Mouse (Mus musculus): ENCODE measurements around the gene Syt7. TPM values are rescaled to one million over a fixed set of nuclear protein-coding genes. Genes with fewer than 3 reads are reported as not detected.

The Syt7 gene
- polyA plus RNA-seq (2016; fragmentation: Nextera tagmentation; extraction: Ambion mirVana), result 6.2 and 7.6 TPM in 2 replicates

DNA sequence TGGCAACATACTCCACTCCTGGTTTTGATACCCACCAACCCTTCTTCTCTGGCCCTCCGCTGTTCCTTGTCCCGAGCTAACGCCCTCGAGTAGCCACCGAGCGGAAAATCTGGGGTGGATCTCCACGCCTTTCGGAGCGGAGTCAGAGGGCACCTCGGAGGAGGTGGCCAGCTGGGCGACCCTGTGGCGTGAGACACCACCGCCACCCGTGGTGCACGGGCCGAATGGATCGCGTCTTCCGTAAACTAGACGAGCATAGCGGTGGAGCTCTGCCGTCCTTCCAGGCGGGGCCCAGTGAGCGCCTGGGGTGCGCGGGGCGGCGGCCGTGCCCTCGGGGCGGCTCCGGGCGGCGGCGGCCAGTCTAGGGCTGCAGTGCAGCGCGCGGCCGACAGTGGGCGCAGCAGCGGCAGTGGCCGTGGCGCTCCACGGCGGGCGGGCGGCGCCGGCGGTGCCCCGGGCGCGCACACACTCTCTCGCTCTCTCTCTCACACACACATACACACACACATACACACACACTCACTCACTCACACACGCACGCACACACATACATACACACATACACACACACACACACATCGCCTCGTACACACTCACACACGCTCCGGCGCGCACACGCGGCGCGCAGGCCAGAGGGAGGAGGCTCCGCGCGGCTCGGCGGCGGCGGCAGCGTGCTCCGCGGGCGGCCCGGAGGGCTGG lies at the start of gene Syt7:
TSS of gene Syt7 (plus strand) at position 476 of the 699 bp plus-strand sequence.
- peak; percentile 81 for ATAC-seq (ENCODE audit: low FRiP score)
- 0 out of 2 replicates have a peak within 1 kb of the TSS, but pooled peaks have one; percentile 52 for H3K27ac ChIP-seq
- H3K4me1 ChIP-seq, result peaks cover 21% of the 10 kb centered on the region
- peak within 1 kb of the TSS; percentile 79 for H3K4me2 ChIP-seq (replicated peaks)
- WGBS, result under 1% methylated on average over 64 of the region's 78 CpGs
- H3K9me3 ChIP-seq (replicated peaks), result no peaks in the 10 kb centered on the region
- peaks cover 35% of the 10 kb centered on the region for H3K27me3 ChIP-seq
- H3K36me3 ChIP-seq, result no peaks in the 10 kb centered on the region
- H3K9ac ChIP-seq, result peak within 1 kb of the TSS; percentile 83
- H3K4me3 ChIP-seq, result peak within 1 kb of the TSS; percentile 77

- ATAC-seq (ENCODE audit: low FRiP score), result no peak
- Histone ChIP-seq H3K36me3 (no peaks in the 10 kb centered on the region), H3K9me3 (replicated peaks) (no peaks in the 10 kb centered on the region), H3K27ac (no peak overlapping the region), H3K4me3 (no peak overlapping the region), H3K4me1 (peaks cover 22% of the 10 kb centered on the region), H3K4me2 (replicated peaks) (no peak overlapping the region), H3K27me3 (peaks cover 24% of the 10 kb centered on the region; the same call in 1 of the 2 replicates), H3K9ac (no peak overlapping the region)
- WGBS, result 10% methylated on average over 5 of the region's 5 CpGs
These were observed 49.6 kb upstream of the Syt7 start for GRCm38 (mm10) chr19:10339271-10339670.

GRCm38 (mm10) chr19:10340661-10341060 lies 48.2 kb upstream of the Syt7 start:
- Histone ChIP-seq H3K36me3 (no peaks in the 10 kb centered on the region), H3K4me1 (peaks cover 17% of the 10 kb centered on the region), H3K9ac (no peak overlapping the region), H3K4me2 (replicated peaks) (no peak overlapping the region), H3K27ac (no peak overlapping the region), H3K4me3 (no peak overlapping the region), H3K27me3 (peaks cover 24% of the 10 kb centered on the region; the same call in 1 of the 2 replicates), H3K9me3 (replicated peaks) (no peaks in the 10 kb centered on the region)
- ATAC-seq (ENCODE audit: low FRiP score), result no peak
- WGBS, result 33% methylated on average over 5 of the region's 5 CpGs

- 0 out of 2 replicates have a peak, but pooled peaks have one; percentile 11 for ATAC-seq (ENCODE audit: low FRiP score)
- WGBS, result 19% methylated on average over 11 of the region's 11 CpGs
These were observed 47.7 kb upstream of the Syt7 start for GRCm38 (mm10) chr19:10341152-10341551.

GRCm38 (mm10) chr19:10341817-10342439 lies 47.0 kb upstream of the Syt7 start:
- no peaks in the 10 kb centered on the region for H3K9me3 ChIP-seq (replicated peaks)
- peaks cover 16% of the 10 kb centered on the region for H3K4me1 ChIP-seq
- H3K36me3 ChIP-seq, result no peaks in the 10 kb centered on the region
- 37% methylated on average over 12 of the region's 12 CpGs for WGBS
- no peak overlapping the region for H3K4me3 ChIP-seq
- peaks cover 20% of the 10 kb centered on the region; the same call in 1 of the 2 replicates for H3K27me3 ChIP-seq
- no peak overlapping the region for H3K4me2 ChIP-seq (replicated peaks)
- H3K27ac ChIP-seq, result no peak overlapping the region; the same call in 1 of the 2 replicates
- H3K9ac ChIP-seq, result 0 out of 2 replicates have a peak overlapping the region, but pooled peaks have one; percentile 4
- peak; percentile 32 for ATAC-seq (ENCODE audit: low FRiP score)

More at GRCm38 (mm10) chr19:10341152-10341551, 47.7 kb upstream of the Syt7 start:
- H3K4me1 ChIP-seq, result peaks cover 17% of the 10 kb centered on the region
- no peaks in the 10 kb centered on the region for H3K36me3 ChIP-seq
- no peak overlapping the region for H3K4me3 ChIP-seq
- no peaks in the 10 kb centered on the region for H3K9me3 ChIP-seq (replicated peaks)
- H3K27ac ChIP-seq, result no peak overlapping the region
- no peak overlapping the region for H3K9ac ChIP-seq
- peaks cover 24% of the 10 kb centered on the region; the same call in 1 of the 2 replicates for H3K27me3 ChIP-seq
- no peak overlapping the region for H3K4me2 ChIP-seq (replicated peaks)

- WGBS, result 83% methylated on average over 10 of the region's 10 CpGs
- peaks cover 16% of the 10 kb centered on the region for H3K4me1 ChIP-seq
These were observed 45.0 kb upstream of the Syt7 start for GRCm38 (mm10) chr19:10343866-10344265.

DNA sequence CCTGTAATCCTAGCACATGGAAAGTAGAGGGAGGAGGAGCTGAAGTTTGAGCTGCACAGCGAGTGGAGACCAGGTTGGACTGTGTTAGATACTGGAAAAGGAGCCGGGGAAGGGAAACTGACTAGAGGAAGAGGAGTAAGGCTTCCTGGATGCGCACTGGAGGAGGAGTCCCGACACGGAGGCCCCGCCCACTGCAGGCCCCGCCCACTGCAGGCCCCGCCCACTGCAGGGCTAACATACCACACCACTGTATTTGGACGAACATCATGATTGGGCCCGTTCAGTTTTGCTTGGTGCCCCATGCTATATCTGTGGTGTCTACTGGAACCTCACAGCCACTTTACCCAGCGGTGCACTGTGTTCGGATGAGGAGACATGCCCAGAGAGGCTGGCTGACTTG lies 43.2 kb upstream of the Syt7 start:
- Histone ChIP-seq H3K4me2 (replicated peaks) (no peak overlapping the region), H3K36me3 (no peaks in the 10 kb centered on the region), H3K27ac (no peak overlapping the region), H3K4me1 (peaks cover 12% of the 10 kb centered on the region), H3K4me3 (no peak overlapping the region), H3K9ac (no peak overlapping the region), H3K9me3 (replicated peaks) (no peaks in the 10 kb centered on the region), H3K27me3 (peaks cover 6% of the 10 kb centered on the region; the same call in 1 of the 2 replicates)
- ATAC-seq (ENCODE audit: low FRiP score), result no peak
- 50% methylated on average over 12 of the region's 12 CpGs for WGBS

More at GRCm38 (mm10) chr19:10343866-10344265, 45.0 kb upstream of the Syt7 start:
- peaks cover 12% of the 10 kb centered on the region; the same call in 1 of the 2 replicates for H3K27me3 ChIP-seq
- no peak for ATAC-seq (ENCODE audit: low FRiP score)
- no peak overlapping the region for H3K9ac ChIP-seq
- no peak overlapping the region for H3K4me3 ChIP-seq
- H3K36me3 ChIP-seq, result no peaks in the 10 kb centered on the region
- H3K4me2 ChIP-seq (replicated peaks), result no peak overlapping the region
- no peak overlapping the region for H3K27ac ChIP-seq
- H3K9me3 ChIP-seq (replicated peaks), result no peaks in the 10 kb centered on the region

GRCm38 (mm10) chr19:10347628-10348273 lies 41.1 kb upstream of the Syt7 start:
- no peak for ATAC-seq (ENCODE audit: low FRiP score)
- Histone ChIP-seq H3K9me3 (replicated peaks) (no peaks in the 10 kb centered on the region), H3K4me1 (0 out of 2 replicates have a peak, but pooled peaks cover 2% of the 10 kb centered on the region), H3K4me3 (no peak overlapping the region), H3K27ac (no peak overlapping the region), H3K4me2 (replicated peaks) (no peak overlapping the region), H3K36me3 (no peaks in the 10 kb centered on the region), H3K27me3 (no peaks in the 10 kb centered on the region), H3K9ac (no peak overlapping the region)
- WGBS, result 51% methylated on average over 5 of the region's 5 CpGs

- WGBS, result 91% methylated on average over 7 of the region's 7 CpGs
- no peak overlapping the region for H3K9ac ChIP-seq
- H3K4me1 ChIP-seq, result peaks cover 14% of the 10 kb centered on the region
- no peak overlapping the region for H3K4me3 ChIP-seq
- H3K36me3 ChIP-seq, result no peaks in the 10 kb centered on the region
- no peak for ATAC-seq (ENCODE audit: low FRiP score)
- H3K4me2 ChIP-seq (replicated peaks), result no peak overlapping the region
- no peaks in the 10 kb centered on the region for H3K27me3 ChIP-seq
- H3K9me3 ChIP-seq (replicated peaks), result no peaks in the 10 kb centered on the region
- no peak overlapping the region for H3K27ac ChIP-seq
These were observed 36.7 kb upstream of the Syt7 start for GRCm38 (mm10) chr19:10352218-10352617.

DNA sequence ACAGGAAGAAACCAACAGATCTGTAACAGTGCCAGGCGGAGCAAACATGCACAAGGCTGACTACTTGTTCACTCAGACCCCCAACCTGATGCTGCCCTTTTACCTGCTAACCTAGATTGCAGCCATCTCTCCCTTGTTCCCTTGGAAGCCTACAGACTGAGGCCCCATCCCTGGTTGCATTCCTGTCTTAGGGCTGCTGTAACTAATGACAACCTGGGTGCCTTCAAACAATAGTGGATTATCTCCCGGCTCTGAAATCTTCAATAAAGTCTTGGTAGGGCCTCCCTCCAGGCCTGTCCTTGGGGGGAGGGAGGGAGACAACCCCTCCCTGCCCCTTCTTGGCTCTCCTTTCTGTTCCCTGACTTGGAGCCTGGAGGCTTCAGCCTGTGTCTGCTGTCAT lies 34.1 kb upstream of the Syt7 start:
- peak; percentile 32; the same call in 1 of the 2 replicates for ATAC-seq (ENCODE audit: low FRiP score)
- Histone ChIP-seq H3K4me1 (peaks cover 17% of the 10 kb centered on the region), H3K27me3 (no peaks in the 10 kb centered on the region), H3K9ac (no peak overlapping the region), H3K9me3 (replicated peaks) (no peaks in the 10 kb centered on the region), H3K4me2 (replicated peaks) (no peak overlapping the region), H3K4me3 (no peak overlapping the region), H3K27ac (no peak overlapping the region), H3K36me3 (no peaks in the 10 kb centered on the region)
- WGBS, result 38% methylated on average over 2 of the region's 2 CpGs

DNA sequence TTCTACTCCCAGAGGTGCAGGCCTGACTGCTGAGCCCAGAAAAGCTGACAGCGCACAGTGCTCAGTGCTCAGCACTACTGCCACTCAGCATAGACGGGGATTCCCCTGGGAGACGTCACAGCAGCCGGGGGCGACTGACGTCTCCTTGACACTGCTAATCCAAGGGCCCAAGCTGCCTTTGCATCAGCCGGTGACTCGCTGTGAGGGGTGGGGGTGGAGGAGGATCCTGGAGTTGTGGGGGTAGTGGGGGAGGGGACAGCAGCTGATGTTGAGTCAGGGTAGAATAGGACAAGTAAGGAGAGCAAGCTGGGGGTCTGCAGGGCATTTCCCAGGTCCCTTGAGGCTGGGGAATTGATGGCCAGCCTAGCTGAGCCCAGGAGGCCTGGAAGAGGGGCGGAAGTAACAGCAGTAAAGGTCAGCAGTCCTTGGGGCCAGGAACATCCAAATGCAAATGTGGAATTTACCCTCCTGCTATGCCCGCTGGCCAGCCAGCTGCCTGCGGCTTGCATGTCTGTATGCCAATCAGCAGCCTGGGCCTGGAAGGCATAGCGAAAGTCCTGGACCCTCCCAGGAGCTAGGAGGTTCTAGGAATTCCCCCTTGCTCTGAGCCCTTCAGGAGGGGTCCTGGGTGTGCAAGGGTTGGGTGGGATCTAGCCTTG lies 31.9 kb upstream of the Syt7 start:
- Histone ChIP-seq H3K9me3 (replicated peaks) (no peaks in the 10 kb centered on the region), H3K4me3 (no peak overlapping the region), H3K36me3 (no peaks in the 10 kb centered on the region), H3K4me1 (peaks cover 17% of the 10 kb centered on the region), H3K27ac (0 out of 2 replicates have a peak overlapping the region, but pooled peaks have one; percentile 4), H3K9ac (no peak overlapping the region), H3K4me2 (replicated peaks) (no peak overlapping the region; the same call in 1 of the 2 replicates), H3K27me3 (no peaks in the 10 kb centered on the region)
- peak; percentile 82 for ATAC-seq (ENCODE audit: low FRiP score)
- WGBS, result 6% methylated on average over 12 of the region's 12 CpGs
